Mouse (Mus musculus) adrenal gland, postnatal 25 days (tissue): Measurements from ENCODE around the gene Gpr142. TPM values are rescaled to one million over a fixed set of nuclear protein-coding genes. Genes with fewer than 3 reads are reported as not detected.

Source experiments
- DNase-seq: peaks from one replicate; pipeline ENCODE4 v3.0.0; 2021; ENCODE audit warnings: mixed read lengths
- total RNA-seq: library from RNA; stranded (reverse); gene quantifications from 2 replicates; pipeline ENCODE4 v1.2.3, GENCODE M21; 2021

Gpr142 gene
- total RNA-seq, 1 experiment from 2014 or later = not detected

- no peak for DNase-seq
These were observed 3.2 kb downstream of the Gpr142 start for GRCm38 (mm10) chr11:114801906-114802305.

GRCm38 (mm10) chr11:114802540-114803267, 4.0 kb downstream of the Gpr142 start:
- no peak for DNase-seq

- DNase-seq = no peak
These were observed 5.3 kb downstream of the Gpr142 start for GRCm38 (mm10) chr11:114803990-114804389.

GRCm38 (mm10) chr11:114807025-114807424, 8.3 kb downstream of the Gpr142 start:
- no peak for DNase-seq

- DNase-seq = no peak
These were observed 9.1 kb downstream of the Gpr142 start for GRCm38 (mm10) chr11:114807686-114808427.

GRCm38 (mm10) chr11:114809371-114809770, 10.6 kb downstream of the Gpr142 start:
- no peak for DNase-seq

GRCm38 (mm10) chr11:114810344-114810743, 11.6 kb downstream of the Gpr142 start:
- DNase-seq = no peak

GRCm38 (mm10) chr11:114812731-114813240, 14.1 kb downstream of the Gpr142 start:
- peak; percentile 96 for DNase-seq

GRCm38 (mm10) chr11:114814873-114815592, 16.3 kb downstream of the Gpr142 start:
- DNase-seq = no peak

- DNase-seq = no peak
These were observed 18.2 kb downstream of the Gpr142 start for GRCm38 (mm10) chr11:114816934-114817333.

- no peak for DNase-seq
These were observed 19.5 kb downstream of the Gpr142 start for GRCm38 (mm10) chr11:114818185-114818584.

GRCm38 (mm10) chr11:114819110-114819509, 20.4 kb downstream of the Gpr142 start:
- DNase-seq = no peak

- DNase-seq = no peak
These were observed 21.7 kb downstream of the Gpr142 start for GRCm38 (mm10) chr11:114820444-114820843.

GRCm38 (mm10) chr11:114821325-114821724, 22.6 kb downstream of the Gpr142 start:
- no peak for DNase-seq

- peak; percentile 12 for DNase-seq
These were observed 24.0 kb downstream of the Gpr142 start for GRCm38 (mm10) chr11:114822727-114823126.

- no peak for DNase-seq
These were observed 24.5 kb downstream of the Gpr142 start for GRCm38 (mm10) chr11:114823199-114823725.

GRCm38 (mm10) chr11:114826686-114827085, 28.0 kb downstream of the Gpr142 start:
- DNase-seq = no peak

- peak; percentile 43 for DNase-seq
These were observed 31.0 kb downstream of the Gpr142 start for GRCm38 (mm10) chr11:114829499-114830432.

- no peak for DNase-seq
These were observed 31.7 kb downstream of the Gpr142 start for GRCm38 (mm10) chr11:114830433-114830773.

GRCm38 (mm10) chr11:114833166-114833565, 34.4 kb downstream of the Gpr142 start:
- no peak for DNase-seq

GRCm38 (mm10) chr11:114843818-114844463, 45.2 kb downstream of the Gpr142 start:
- DNase-seq = no peak
